Mouse (Mus musculus) cerebellum, adult (tissue): ENCODE results near the gene Glrx5.
A peak's percentile ranks its signal among the peaks of the same experiment; 100 is the strongest.

Experiments used
- ATAC-seq: cut with Nextera tagmentation; 2 replicates; pipeline ENCODE4 v1.9.2; 2017; ENCODE audit warnings: mild to moderate bottlenecking, moderate library complexity, mixed read lengths; ENCODE audit not compliant: insufficient number of reproducible peaks, low FRiP score, low TSS enrichment

Glrx5 gene

DNA sequence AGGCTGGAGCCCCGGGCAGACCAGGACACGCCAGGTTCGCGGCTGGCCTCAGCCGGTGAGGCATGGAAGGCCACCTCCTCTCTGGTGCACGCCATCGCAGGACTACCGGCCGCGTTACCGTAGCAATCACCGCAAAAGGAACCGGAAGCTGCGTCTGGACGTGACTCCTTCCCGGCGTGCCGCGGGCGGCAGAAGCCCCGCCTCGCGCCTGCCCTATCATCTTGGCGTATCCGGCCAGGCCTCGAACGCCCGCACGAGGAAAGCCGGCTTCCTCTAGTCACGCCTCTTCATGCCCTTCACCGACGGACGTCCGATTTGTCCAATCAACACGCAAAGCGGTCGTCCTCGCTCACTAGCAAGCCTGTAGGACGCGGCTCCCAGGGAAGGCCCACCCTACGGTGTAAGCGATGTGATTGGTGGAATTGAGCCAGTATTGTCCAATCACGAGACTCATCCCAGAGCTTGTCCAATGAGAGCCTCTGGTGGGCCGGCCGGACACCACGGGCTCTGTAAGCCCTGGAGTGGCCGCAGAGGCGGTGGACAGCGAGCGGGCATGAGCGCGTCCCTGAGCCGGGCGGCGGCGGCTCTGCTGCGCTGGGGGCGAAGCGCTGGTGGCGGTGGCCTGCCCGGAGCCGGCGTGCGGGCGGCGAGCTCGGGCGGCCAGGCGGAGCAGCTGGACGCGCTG lies at the start of gene Glrx5:
TSS of gene Glrx5 (plus strand) at position 542 of the 685 bp plus-strand sequence.
- peak; percentile 98 for ATAC-seq

DNA sequence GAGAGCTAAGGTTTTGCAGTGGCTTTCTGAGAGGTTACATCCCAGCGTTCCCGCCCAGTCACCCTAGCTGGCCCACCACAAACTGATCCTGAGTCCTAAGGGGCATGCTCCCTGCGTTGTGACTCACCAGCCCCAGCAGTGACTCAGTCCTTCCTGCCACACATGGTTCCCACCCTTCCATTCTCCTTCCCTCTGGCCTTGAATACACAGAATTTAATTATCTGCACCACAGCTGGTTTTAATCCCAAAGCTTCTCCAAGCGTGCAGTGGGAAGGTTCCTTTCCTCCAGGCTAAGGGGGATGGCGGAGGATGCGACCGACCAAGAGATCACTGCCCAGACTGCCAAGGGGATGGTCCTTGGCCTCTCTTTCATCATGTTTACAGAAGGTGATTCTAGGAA lies 49.0 kb upstream of the Glrx5 start:
- no peak for ATAC-seq

DNA sequence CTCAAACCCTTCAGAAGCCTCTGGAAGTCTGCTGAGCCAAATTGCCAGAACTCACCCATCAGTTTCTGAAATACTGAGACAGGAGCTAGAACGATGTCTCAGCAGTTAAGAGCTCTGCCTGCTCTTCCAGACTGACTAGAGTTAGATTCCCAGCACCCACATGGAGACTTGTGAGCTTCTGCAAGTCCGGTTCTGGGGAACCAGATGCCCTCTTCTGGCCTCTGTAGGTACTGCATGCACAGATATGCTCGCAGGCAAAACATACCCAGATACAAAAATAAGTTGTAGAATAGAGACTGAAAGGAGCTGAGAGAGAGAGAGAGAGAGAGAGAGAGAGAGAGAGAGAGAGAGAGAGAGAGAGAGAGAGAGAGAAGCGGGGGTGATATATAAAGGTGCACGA lies 47.4 kb upstream of the Glrx5 start:
- ATAC-seq = no peak

DNA sequence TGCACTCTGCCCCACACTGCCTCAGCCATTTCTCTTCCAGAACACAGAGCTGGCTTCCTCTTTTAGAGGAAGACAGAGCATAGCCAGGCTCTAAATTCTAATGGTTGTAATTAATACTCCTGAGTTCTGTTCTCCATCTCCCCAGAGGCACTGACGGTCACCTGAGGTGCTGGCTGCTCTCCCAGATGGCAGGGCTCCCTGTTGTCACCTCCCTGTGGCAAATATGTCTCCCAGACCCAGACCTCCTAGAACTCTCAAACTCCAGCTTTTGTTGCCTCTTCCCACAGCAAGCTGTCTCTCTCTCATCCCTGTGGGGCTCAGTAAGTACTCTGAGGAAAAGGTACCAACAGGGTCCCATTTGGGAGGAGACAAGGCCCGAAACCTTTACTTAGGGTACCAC lies 46.5 kb upstream of the Glrx5 start:
- ATAC-seq = no peak

DNA sequence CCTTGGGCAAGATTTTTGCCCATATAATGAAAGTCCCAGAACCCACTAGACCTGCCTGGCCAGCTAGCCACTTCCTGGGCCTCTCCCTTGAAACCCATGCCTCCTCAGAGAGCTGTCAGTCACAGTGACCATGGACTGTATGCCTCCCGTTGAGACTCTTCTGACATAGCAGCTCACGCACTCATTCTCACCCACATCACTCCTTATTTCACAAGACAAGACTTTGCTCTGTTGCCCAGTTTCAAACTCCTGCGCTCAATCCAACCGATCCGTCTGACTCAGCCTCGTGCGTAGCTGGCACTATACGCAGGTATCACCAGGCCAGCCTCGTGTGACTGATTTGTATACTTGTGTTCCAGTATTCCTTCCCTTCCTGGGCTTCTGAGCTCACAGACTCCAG lies 45.7 kb upstream of the Glrx5 start:
- no peak for ATAC-seq

DNA sequence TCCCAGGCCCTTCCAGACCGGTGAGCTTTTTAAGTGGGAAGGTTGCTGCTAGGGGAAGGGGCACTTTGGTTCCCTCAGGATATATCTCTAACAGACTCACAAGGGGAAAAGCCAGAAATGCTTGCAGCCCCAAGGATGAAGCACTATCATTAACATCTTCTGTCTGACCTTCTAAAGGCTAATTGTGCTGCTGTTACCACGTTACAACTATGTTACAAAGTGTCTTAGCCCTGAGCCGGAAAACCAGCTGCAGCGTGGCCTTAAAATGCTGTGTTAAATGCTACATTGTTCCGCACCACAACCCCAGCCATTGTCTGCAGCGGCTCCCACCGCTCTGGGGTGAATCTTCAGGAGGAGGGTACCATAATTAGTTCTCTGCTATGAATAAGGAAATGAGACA lies 44.6 kb upstream of the Glrx5 start:
- no peak for ATAC-seq

DNA sequence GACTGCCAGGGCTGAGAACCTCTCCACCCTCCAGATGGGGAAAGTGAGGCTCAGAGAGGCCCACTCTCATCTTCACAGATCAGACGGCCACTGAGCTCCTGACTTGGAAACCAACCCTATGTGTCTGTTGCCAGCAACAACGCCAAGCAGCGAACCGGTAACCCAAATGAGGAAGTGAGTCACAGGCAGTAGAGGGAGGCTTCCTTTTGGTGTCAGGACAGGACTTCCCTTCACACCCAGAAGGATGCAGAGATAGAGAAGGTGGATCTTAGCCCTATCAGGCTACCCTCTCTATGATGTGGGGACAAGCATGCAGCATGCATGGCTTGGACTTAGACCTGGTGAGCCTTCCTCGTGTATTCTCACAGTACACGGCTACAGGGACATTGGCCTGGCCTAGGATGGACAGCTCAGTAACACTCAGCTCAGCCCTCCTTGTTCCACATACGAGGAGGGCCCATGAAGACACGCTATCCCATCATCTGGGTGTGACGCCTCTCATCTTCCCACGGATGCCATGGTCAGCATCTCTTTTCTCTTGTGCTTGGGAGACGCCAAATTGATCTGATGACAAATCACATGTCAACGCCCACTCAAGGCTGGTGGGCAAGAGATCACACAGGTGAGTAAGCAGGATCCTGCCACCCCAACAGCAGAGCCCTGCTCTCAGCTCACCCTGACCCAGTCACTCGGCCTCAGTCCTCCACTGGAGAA lies 41.6 kb upstream of the Glrx5 start:
- no peak for ATAC-seq

DNA sequence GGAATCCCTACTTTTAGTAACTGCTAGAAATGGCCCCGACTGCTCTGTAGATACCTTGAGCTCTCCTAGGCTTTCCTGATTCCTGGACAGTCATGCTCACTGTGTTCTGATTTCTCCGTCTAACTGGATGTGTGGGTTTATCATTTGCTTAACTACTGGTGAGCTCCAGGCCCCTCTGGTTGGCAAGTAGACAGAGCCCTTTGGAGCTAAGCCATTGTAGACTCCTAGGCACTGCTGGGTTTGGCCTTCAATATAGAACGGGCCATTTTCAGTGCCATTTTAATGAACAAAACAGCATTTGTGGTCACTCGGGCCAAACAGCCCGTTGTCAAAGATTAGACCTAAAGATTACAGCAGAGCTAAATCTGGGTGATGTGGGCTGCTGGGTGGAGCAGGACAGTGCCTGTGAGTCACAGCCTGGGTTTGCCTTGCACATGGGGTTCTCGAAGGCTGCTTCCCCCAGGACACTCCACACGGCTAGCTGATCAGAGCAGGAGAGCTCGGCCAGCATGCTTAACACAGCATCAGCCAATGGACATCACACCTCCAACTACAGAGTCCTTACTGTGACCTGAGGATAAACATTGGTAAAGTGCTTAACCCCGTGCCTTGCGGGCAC lies 40.3 kb upstream of the Glrx5 start:
- ATAC-seq = no peak

DNA sequence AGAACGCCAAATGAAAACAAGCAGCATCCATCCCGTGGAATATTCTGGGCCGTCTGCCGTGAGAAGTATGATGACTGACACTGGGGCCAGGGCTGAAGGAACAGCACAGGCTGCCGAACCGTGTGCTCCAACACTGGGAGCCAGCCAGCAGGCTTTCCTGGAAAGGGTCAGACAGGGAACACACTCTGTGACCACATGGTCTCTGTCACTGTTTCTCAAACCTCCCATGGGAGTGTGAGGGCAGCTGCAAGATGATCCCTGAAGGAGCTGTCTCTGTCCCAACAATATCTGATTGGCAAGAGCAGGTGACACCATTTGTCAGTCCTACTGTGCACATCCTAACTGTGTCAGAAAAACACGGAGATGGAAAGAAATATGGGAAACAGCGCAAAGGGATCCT lies 39.6 kb upstream of the Glrx5 start:
- ATAC-seq = no peak

DNA sequence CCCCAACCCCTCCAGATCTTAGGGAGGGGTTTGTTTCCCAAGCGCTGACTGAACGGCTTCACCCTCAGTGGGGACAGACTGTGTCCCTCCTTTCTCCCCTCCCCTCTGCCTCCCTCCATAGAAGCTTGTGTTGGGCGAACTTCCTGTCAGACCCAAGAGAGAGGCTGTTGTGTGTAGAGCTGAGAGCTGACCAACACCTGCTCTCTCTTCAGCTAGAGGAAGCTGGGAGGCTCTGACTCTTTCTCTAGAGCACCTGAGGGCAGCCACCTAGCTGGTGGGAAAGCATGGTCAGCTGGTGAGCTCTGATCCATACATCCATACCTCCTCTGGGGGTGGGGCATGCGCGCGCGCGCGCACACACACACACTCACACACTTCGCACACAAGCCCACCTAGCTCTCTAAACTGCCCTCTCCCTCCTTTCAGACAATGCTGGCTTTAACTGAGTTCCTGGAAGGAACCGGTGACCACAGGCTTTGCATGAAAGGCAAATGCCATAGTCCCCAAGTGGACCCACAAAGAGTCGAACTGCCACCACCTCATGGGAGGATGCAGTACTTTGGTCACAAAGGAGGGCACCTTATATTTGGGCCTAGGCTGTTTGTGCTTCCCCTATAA lies 37.1 kb upstream of the Glrx5 start:
- no peak for ATAC-seq

DNA sequence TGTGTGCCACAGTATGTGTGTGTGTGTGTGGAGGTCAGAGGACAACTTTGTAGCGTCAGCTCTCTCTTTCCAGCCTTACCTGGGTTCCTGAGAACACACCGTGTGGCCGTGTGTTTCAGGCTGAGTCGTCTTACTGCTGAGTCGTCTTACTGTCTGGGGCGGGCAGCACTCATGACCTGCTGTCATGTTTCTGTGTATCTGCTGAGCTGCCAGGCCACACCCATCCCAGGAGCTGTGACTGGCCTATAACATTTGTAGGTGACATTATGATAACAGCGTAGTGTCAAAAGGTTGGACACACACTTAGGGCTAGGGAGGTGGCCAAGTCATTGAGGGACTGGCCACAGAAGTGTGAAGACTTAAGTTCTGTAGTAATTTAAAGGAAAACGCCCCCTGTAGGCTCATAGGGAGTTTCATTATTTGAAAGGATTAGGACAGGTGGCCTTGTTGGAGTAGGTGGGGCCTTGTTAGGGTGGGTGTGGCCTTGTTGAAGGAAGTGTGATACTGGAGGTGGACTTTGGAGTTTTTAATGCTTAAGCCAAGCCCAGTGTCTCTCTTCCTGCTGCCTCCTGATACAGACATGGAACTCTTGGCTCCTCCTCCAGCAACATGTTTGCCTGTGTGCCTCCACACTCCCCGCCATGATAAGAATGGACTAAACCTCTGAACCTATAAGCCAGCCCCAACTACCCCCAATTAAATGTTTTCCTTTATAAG lies 36.3 kb upstream of the Glrx5 start:
- ATAC-seq = no peak

DNA sequence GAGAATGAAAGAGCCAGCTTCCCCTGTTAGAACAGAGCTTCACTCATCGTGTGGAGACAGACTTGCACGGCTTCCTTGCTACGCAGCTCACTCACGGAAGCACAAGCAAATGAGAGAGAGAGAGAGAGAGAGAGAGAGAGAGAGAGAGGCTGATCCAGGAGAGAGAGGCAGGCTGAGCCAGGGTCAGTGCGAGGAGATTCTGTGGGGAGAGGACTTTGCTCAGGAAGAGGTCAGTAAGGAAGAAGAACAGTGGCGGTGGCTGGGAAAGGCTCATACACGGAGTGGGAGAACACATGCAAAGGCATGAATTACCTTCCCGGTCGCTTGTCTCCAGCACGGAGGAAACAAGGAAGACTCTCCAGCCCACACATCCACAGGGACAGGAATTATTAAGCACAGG lies 35.3 kb upstream of the Glrx5 start:
- no peak for ATAC-seq

DNA sequence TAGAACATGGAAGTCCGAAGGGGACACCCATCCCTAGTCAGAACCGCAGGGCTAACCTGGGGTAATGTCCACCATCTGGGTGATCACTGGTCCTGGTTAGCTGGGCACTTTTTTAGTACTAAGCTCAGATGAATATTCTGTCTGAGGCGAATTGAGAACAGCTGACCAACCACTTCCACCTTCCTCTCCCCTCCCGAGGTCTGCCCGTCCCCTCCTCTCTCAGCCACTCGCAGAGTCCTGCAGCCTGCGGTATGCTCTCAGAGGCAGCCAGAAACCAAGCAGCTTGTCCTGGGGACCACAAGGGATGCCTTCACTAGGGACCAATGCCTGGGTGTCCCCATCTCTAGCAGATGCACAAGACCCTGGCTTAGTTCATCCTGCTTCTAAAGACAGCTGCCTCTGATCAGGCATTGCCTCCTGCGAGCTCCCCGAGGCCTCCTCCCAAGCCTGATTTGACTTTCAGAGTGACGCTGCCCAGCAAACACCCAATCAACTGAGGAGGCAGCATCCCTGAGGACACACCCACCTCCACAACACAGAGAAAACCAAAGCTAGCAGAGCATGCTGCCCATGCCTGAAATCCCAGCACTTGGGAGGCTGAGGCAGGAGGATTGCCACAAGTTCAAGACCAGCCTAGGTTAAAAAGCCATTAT lies 34.7 kb upstream of the Glrx5 start:
- no peak for ATAC-seq

DNA sequence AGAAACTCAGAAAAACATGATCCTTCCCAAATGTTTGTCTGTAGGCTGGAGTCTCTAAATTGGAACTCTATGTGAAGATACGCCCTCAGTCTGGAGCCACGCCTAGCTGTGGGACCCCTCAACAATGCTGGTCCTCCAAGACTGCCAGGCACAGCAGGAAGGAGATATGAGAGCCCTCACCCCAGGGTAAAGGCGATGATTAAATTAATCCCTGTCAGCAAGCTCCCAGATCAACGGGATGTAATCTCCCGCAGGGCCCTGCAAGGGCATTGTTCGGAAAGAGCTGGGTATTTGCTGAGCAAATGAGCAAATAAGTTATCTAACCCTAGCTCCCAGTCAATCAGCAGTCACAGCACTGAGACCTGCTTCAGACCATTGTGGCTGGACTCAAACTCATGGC lies 33.9 kb upstream of the Glrx5 start:
- ATAC-seq = no peak

DNA sequence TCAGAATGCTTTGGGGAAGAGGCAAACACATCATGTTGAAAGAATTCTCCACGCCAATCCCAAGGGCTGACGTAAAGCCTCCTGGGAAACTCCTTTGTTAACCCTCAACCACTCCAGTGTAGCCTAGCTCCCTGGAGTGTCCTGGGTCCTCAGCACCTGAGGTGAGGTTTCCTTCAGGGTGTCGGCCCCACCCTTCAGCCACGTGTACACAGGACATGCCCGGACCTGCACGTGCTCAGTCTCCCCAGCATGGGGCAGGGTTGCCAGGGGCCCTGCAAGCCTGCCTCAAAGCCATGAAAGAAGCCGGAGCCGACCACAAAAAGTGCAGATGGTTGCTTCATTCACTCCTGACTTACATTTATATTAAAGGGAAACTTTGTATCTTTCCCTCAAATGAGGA lies 33.3 kb upstream of the Glrx5 start:
- no peak for ATAC-seq

DNA sequence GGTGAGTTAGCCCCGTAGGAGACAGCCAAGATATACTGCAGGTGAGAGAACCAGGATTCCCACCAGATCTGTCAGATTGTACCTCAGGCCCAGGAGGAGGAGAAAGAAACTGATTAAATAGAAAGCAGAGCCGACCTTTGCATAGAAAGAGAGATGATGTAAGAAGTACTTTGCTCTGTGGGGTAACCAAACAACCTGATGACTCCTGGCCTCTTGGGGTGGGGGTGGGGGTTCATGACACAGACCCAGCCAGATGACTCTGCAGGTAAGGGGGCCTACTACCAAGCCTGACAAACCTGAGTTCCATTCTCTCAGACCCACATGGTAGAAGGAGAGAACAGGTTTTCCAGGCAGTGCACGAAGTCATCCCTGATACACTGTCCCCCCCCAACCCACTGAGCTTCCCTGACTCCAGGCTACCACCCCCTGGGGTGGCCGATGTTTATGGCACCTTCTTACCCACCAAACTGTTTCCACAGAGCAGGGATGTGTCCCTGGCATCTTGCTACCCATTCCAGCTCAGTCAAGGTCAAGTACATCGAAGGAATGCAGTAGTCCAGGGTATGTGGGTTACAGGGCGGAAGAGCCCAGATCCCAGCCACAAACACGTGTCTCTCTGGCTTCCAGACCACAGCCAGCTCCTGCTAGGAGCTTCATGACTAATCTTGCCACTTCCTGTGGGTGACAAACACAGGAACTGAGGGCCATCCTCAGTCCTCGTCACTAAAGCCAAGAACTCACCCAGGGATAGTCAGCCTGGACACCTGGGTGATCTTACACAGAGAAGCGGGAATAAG lies 31.8 kb upstream of the Glrx5 start:
- ATAC-seq = no peak

DNA sequence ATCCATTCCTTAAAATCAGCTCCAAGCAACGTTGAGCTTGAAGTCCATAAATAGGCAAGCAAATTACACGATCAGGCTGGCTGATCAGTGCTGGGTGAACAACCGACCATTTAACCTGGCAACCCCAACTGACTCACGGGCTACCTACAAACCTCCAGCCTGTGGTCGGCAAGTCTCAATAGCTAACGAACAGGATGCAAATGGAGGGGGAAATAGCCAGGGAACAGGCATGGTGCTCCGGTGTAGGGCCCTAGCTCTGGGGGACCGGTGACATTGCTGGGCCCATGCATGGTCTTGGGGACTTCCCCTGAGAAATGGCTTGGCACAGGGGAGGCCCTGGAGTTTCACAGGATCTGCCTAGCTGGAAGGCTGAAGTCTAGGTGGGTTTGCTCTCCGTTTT lies 31.2 kb upstream of the Glrx5 start:
- no peak for ATAC-seq

DNA sequence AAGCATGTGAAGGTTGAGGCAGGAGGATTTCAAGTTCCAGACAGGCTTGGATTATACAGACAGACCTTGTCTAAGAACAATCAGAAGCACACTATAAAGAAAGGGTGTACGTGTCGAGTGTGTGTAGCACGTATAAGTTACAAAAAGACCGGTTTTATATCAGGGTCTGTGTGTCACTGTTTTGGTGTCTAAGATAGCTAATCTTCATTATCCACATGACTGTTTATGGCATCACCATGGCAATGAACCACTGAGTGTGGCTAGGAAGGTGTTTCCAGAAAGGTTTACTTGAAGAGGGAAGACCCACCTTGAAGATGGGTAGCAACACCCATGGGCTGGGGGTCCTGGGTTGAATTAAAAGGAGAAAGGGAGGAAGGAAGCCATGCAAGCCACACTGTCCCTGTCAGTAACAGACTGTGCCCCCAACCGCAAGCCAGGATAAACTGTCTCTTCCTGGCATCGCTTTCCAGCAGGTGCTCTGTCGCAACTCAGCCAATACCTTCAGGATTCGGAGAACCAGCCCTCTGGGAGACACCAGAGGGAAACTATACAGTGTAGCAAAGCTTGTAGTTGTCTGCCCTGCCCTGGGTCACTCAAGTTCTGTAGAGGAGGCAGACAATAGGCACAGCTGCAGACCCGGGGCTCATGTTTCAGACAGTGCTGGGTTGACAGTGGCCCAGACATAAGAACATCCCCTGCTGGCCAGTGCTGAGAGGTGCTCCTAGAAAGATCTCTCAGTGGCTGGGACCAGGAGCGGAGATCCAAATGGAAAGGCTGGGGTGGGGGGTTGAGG lies 30.0 kb upstream of the Glrx5 start:
- ATAC-seq = no peak

DNA sequence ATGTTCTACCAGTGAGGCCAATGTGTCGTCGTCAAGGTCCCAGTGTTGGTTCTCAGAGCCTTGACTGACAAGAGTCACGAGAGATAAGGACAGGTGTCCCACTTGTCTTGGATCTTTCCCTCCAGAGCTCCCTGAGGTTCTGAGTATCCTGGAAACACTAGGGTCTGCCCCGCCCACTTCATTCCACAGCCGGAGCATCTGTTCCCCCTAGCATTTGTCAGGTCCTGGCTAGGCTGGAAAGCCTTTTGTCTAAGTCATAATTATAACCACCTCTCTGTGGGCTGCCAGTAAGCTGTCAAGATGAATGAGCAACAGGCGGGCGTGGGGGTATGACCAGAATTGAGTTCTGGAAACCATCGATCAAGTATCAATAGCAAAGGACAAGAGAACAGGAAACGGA lies 29.3 kb upstream of the Glrx5 start:
- ATAC-seq = no peak
